In genomic region chr2:164407708-164408107, GRCm38 (mm10) we compare ENCODE assay signal across 9 mouse cellular contexts. TPM values are rescaled to one million over a fixed set of nuclear protein-coding genes. Genes with fewer than 3 reads are reported as not detected.
DNase-seq lines count a peak whose midpoint lies in the region; ATAC-seq and TF ChIP-seq lines count a peak whose summit lies in the region.
"Had no signal": no experiment of that assay in that cellular context is flagged by ENCODE, and none has a peak within 500 bp of the region (broad histone marks: within the 10 kb centered on the region; RNA-seq: fewer than 3 reads in every experiment).

No protein-coding gene starts in this region.

- no peak overlapping the region for H3ac ChIP-seq in myocyte (ENCODE audit: control insufficient read depth, insufficient read length)

- no peak overlapping the region for H3K9ac ChIP-seq in intestine, embryonic 14.5 days (ENCODE audit: low read length)

- H3K4me2 ChIP-seq in intestine, embryonic 14.5 days (ENCODE audit: low read length) = peak overlapping the region; percentile 15; the same call in 1 of the 2 replicates
- H3K4me2 ChIP-seq in myocyte (ENCODE audit: low read depth) = peak overlapping the region; percentile 50

- no peak overlapping the region for H3K27ac ChIP-seq in intestine, embryonic 14.5 days (ENCODE audit: low read depth)
- no peak overlapping the region for H3K27ac ChIP-seq in testis, adult 2 months (ENCODE audit: control insufficient read depth, insufficient read depth, low read depth, low read length)

- TF ChIP-seq CTCF in testis, adult 2 months (IDR thresholded peaks at IDR 0.05; ENCODE audit: control insufficient read depth, insufficient read depth, insufficient replicate concordance, low read depth, low read length) = peak; percentile 85

- peaks cover 27% of the 10 kb centered on the region for H3K4me1 ChIP-seq in intestine, embryonic 14.5 days (replicated peaks; ENCODE audit: control insufficient read depth, insufficient read depth, low read length)
- H3K4me1 ChIP-seq in testis, adult 2 months (ENCODE audit: control insufficient read depth, insufficient read depth, low read length) = peaks cover 7% of the 10 kb centered on the region

- H3K27me3 ChIP-seq in intestine, embryonic 14.5 days (replicated peaks; ENCODE audit: control insufficient read depth, insufficient read depth, low read length) = peaks cover 52% of the 10 kb centered on the region
- peaks cover 47% of the 10 kb centered on the region for H3K27me3 ChIP-seq in myocyte (ENCODE audit: control insufficient read depth, insufficient read depth, insufficient read length)
- H3K27me3 ChIP-seq in testis, adult 2 months (ENCODE audit: control insufficient read depth, insufficient read depth, low read length) = no peaks in the 10 kb centered on the region

- peak; percentile 40; the same call in 1 of the 2 replicates for ATAC-seq in intestine, embryonic 14.5 days (replicated peaks; ENCODE audit: low FRiP score, low TSS enrichment, low read depth)

- 2% methylated on average over 22 of the region's 22 CpGs for WGBS in intestine, embryonic 14.5 days

- H3K9me3 ChIP-seq in intestine, embryonic 14.5 days (ENCODE audit: control insufficient read depth, low read length) = no peaks in the 10 kb centered on the region

- intact Hi-C loops in left cerebral cortex, postnatal 4 days (cut with DNase I) = loop anchor here (5.0 kb wide), 2 partner anchors 290 to 305 kb away; no protein-coding TSS in a partner anchor

- no peak overlapping the region for H3K4me3 ChIP-seq in intestine, embryonic 14.5 days (ENCODE audit: low read depth, low read length)
- no peak overlapping the region for H3K4me3 ChIP-seq in myocyte
- H3K4me3 ChIP-seq in testis, adult 2 months (ENCODE audit: control insufficient read depth, low read depth, low read length) = no peak overlapping the region; the same call in 1 of the 2 replicates
- H3K4me3 ChIP-seq: erythroblast, embryonic 14.5 days had no signal

- H3K79me2 ChIP-seq in myocyte (ENCODE audit: control insufficient read depth, insufficient read depth) = no peaks in the 10 kb centered on the region

- no peak for TF ChIP-seq POLR2A in myocyte (IDR thresholded peaks at IDR 0.05; ENCODE audit: insufficient read length, low read depth)
- TF ChIP-seq POLR2A in testis, adult 2 months (IDR thresholded peaks at IDR 0.05; ENCODE audit: control insufficient read depth, low read depth, low read length) = 0 out of 2 replicates have a peak, but pooled peaks have one; percentile 12

- DNase-seq in urinary bladder, postnatal 14 days (ENCODE audit: low spot score) = peak; percentile 68
- DNase-seq in urinary bladder, postnatal 10 days (ENCODE audit: low spot score) = no peak
- DNase-seq in cerebellum, postnatal 10 days = peak; percentile 85 to 87
- peak; percentile 62 for DNase-seq in gastrocnemius, adult 18-20 months (ENCODE audit: low spot score)
- DNase-seq in intestine, embryonic 14.5 days (ENCODE audit: low spot score) = peak; percentile 84
- DNase-seq in left cerebral cortex, postnatal 4 days = peak; percentile 72

- H3K36me3 ChIP-seq in intestine, embryonic 14.5 days (ENCODE audit: control insufficient read depth, insufficient read depth, low read length) = no peaks in the 10 kb centered on the region
- no peaks in the 10 kb centered on the region for H3K36me3 ChIP-seq in myocyte (ENCODE audit: control insufficient read depth, insufficient read depth)
- no peaks in the 10 kb centered on the region for H3K36me3 ChIP-seq in testis, adult 2 months (ENCODE audit: control insufficient read depth, insufficient read depth, low read length)

TF ChIP-seq in myocyte, 11 proteins besides CTCF, POLR2A, EP300 and RAD21:
- TF ChIP-seq TCF12 (IDR thresholded peaks at IDR 0.05; ENCODE audit: insufficient read depth, poor library complexity, severe bottlenecking) (no peak), MYOG (IDR thresholded peaks at IDR 0.05; ENCODE audit: control insufficient read depth in 1 of 3, insufficient read depth in 1 of 3, insufficient read length in 2 of 3, low read depth in 2 of 3) (no peak), POLR2AphosphoS2 (IDR thresholded peaks at IDR 0.05; ENCODE audit: insufficient read length, low read depth) (no peak), SRF (IDR thresholded peaks at IDR 0.05; ENCODE audit: control insufficient read depth, insufficient read length, low read depth) (no peak), USF1 (IDR thresholded peaks at IDR 0.05; ENCODE audit: low read depth) (no peak), TCF3 (IDR thresholded peaks at IDR 0.05; ENCODE audit: insufficient read length, low read depth) (no peak), E2F4 (IDR thresholded peaks at IDR 0.05; ENCODE audit: insufficient read depth) (no peak), MAX (IDR thresholded peaks at IDR 0.05; ENCODE audit: low read depth) (no peak), MYOD1 (IDR thresholded peaks at IDR 0.05; ENCODE audit: control insufficient read depth in 1 of 3, insufficient read length in 2 of 3, low read depth in 2 of 3) (no peak), CEBPB (IDR thresholded peaks at IDR 0.05; ENCODE audit: insufficient read depth, poor library complexity, severe bottlenecking) (no peak), REST (IDR thresholded peaks at IDR 0.05; ENCODE audit: insufficient read depth, insufficient read length) (no peak)

RNA-seq across cellular contexts. Expression of gene Matn4, which starts 2.7 kb away (rescaled TPM):
- under 1 TPM; 0.59 to 0.78 TPM for total RNA-seq in gastrocnemius, adult 18-20 months (2021)
- polyA plus RNA-seq in intestine, embryonic 14.5 days (2014; fragmentation: Nextera tagmentation; extraction: Ambion mirVana) = 1.7 and 1.9 TPM in 2 replicates
- 1 to 10 TPM; 9.6 to 9.8 TPM for total RNA-seq in left cerebral cortex, postnatal 4 days (2021)
- polyA plus RNA-seq in myocyte (2012; fragmentation: generic; extraction: Trizol) = 0.01 TPM
- 0.19 and 0.26 TPM in 2 replicates for polyA plus RNA-seq in testis, adult 2 months (2012; rRNA removed)
- polyA plus RNA-seq: erythroblast, embryonic 14.5 days had no signal

RNA-seq across cellular contexts. Expression of gene Rbpjl, which starts 4.8 kb away (rescaled TPM):
- not detected for total RNA-seq in gastrocnemius, adult 18-20 months (2021)
- 0.07 and 10.4 TPM in 2 replicates for polyA plus RNA-seq in intestine, embryonic 14.5 days (2014; fragmentation: Nextera tagmentation; extraction: Ambion mirVana)
- under 1 TPM; 0.24 to 0.40 TPM for total RNA-seq in left cerebral cortex, postnatal 4 days (2021)
- polyA plus RNA-seq in myocyte (2012; fragmentation: generic; extraction: Trizol) = 0.06 TPM
- polyA plus RNA-seq in testis, adult 2 months (2012; rRNA removed) = 0.04 and 0.05 TPM in 2 replicates
- polyA plus RNA-seq: erythroblast, embryonic 14.5 days had no signal

RNA-seq across cellular contexts. Expression of gene Slpi, which starts 18.8 kb away (rescaled TPM):
- total RNA-seq in gastrocnemius, adult 18-20 months (2021) = under 1 TPM in 1 of 2 experiments, not detected in 1; 0.73 TPM
- 0.32 TPM in 1 of 2 replicates, not detected in the other for polyA plus RNA-seq in intestine, embryonic 14.5 days (2014; fragmentation: Nextera tagmentation; extraction: Ambion mirVana)
- under 1 TPM in 1 of 2 experiments, not detected in 1; 0.94 TPM for total RNA-seq in left cerebral cortex, postnatal 4 days (2021)
- 9.4 TPM for polyA plus RNA-seq in myocyte (2012; fragmentation: generic; extraction: Trizol)
- polyA plus RNA-seq in testis, adult 2 months (2012; rRNA removed) = 2.2 and 2.8 TPM in 2 replicates
- polyA plus RNA-seq: erythroblast, embryonic 14.5 days had no signal

RNA-seq across cellular contexts. Expression of gene Sdc4, which starts 36.0 kb away (rescaled TPM):
- total RNA-seq in gastrocnemius, adult 18-20 months (2021) = 10 to 100 TPM; 62.6 to 77.3 TPM
- 104 and 110 TPM in 2 replicates for polyA plus RNA-seq in intestine, embryonic 14.5 days (2014; fragmentation: Nextera tagmentation; extraction: Ambion mirVana)
- total RNA-seq in left cerebral cortex, postnatal 4 days (2021) = 10 to 100 TPM in 1 of 2 experiments, 1 to 10 TPM in 1; 9.6 to 12.6 TPM
- polyA plus RNA-seq in myocyte (2012; fragmentation: generic; extraction: Trizol) = 52.4 TPM
- 12.2 and 16.6 TPM in 2 replicates for polyA plus RNA-seq in testis, adult 2 months (2012; rRNA removed)

RNA-seq across cellular contexts. Expression of gene Sys1, which starts 49.1 kb away (rescaled TPM):
- total RNA-seq in gastrocnemius, adult 18-20 months (2021) = 10 to 100 TPM; 26.0 to 26.2 TPM
- polyA plus RNA-seq in intestine, embryonic 14.5 days (2014; fragmentation: Nextera tagmentation; extraction: Ambion mirVana) = 65.2 and 67.2 TPM in 2 replicates
- 10 to 100 TPM; 42.5 to 45.8 TPM for total RNA-seq in left cerebral cortex, postnatal 4 days (2021)
- polyA plus RNA-seq in myocyte (2012; fragmentation: generic; extraction: Trizol) = 47.6 TPM
- 26.1 and 26.4 TPM in 2 replicates for polyA plus RNA-seq in testis, adult 2 months (2012; rRNA removed)
